Mouse (Mus musculus): ENCODE data around the gene Pten. TPM values are rescaled to one million over a fixed set of nuclear protein-coding genes. Genes with fewer than 3 reads are reported as not detected.

Pten gene
- 100 to 1,000 TPM; 111 to 117 TPM for total RNA-seq (2021)

DNA sequence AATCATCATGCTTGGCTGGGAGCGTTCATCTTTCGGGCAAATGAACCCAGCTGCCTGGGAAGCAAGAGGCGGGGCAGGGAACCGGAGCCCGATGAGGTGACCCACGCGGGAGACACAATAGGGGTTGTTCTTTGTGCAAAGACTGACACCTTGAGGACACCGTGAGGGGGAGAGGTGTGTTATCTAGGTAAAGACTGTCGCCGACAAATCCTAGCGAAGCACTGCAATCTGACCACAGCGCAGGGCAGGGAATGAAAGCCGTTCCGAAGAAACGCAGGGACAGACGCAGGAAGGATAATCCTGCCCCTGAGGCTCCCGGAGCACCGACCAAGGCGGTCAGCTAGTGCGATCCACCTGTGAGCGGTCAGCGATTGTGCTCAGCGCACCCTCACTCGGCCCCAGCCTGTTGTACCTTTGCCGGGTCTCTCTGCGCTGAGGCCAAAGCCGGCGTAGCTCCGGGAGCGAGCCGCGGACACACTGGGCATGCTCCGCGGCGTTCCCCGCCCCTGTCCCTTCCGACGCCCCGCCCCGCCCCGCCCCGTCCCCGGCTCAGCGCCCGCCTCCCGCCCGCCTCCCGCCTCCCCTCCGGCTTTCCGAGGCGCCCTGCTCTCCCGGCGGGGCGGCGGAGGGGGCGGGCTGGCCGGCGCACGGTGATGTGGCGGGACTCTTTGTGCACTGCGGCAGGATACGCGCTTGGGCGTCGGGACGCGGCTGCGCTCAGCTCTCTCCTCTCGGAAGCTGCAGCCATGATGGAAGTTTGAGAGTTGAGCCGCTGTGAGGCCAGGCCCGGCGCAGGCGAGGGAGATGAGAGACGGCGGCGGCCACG lies at the start of gene Pten:
Gene Pten (plus strand): TSS at position 598 of the 826 bp plus-strand sequence.
- DNase-seq (ENCODE audit: extremely low spot score in 1 of 2, low spot score in 1 of 2): peak; percentile 96 to 99

DNA sequence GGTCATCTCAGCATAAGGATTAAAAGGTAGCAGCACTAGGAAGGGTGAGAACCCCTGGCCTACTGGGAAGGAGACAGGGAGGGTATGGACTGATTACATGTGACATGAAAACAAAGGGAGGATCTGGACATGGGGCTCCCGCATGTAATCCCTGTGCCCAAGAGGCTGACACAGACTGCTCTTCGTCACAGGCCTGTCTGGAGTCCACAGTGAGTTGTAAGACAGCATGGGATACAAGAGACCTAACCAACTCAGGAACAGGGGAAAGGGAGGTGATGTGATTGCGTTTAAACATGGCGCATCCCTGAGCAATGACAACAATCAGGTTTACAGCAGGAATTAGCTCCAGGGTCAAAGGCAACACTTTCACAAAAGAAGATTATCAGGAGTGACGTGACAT lies 48.3 kb upstream of the Pten start:
- no peak for DNase-seq (ENCODE audit: extremely low spot score in 1 of 2, low spot score in 1 of 2)

DNA sequence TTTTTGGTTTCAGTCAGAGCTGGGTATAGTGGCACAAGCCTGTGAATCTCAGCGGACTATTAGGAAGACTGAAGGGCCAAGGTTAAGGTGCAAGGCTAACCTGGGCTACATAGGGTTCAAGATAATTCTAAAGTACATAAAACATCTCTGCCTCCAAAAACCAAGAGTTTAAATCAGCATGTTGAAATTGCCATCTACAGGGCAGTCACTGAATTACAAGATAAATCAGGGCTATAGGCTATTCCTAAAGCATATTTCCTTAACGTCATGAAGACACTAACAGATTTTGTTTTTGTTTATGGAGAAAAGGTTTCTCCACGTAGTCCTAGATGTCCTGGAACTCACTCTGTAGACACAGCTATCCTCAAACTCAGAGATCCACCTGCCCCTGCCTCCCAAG lies 47.0 kb upstream of the Pten start:
- no peak for DNase-seq (ENCODE audit: extremely low spot score in 1 of 2, low spot score in 1 of 2)

DNA sequence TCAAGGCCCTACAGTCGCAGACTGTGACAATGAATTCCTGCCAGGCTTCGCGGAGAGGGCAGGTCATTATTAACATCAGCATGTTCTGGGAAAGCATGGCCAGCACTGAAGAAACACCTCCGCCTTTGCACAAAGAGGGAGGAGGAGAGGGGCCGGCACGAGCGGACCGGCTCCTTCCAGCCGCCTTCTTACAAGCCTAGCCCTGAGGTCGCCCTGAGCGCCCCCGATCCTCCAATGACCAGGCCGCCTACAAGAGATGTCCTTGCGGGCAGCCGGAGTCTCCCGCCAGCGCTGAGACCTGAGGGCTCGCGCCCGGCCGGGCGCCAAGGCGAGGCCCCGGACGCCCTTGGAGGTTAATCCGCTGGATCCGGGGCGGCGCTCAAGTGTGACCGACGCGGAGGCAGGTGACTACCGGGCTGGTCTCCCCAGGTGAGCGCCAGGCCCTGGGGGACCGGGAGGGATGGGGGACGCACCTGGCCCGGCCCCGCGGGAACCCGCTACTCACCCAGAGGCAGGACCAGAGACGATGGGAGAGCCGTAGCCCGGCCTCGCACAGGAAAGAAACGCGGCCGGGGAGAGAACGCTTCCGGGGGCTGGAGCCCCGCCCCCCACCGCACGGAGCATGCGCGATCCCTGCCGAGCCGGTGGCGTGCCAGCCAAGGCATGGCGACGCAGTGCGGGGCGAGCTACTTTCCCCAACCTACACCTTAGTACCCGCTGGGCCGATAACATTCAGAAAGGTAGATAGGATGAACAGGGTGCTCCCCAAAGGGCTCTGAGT lies 45.3 kb upstream of the Pten start:
- DNase-seq (ENCODE audit: extremely low spot score in 1 of 2, low spot score in 1 of 2): peak; percentile 92 to 96

DNA sequence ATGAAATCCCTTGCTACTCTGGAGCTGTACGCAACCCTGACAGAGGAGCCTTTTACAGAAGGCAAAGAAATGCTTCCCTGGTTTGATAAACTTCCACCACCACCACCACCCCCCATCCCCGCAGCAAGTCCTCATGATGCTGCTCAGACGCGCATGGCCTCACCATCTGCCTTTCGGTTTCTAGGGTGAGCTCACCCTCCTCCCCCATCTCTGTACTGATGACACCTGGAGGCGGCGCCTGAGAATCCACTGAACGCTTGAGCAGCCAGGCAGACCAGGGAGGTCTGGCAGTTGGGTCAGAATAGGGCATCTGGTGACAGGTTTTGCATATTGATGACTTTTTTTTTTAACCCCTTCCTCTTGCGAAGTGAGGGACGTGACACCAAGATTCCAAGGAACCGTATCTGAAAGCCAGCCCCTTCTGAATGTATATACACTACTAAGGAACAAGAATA lies 44.7 kb upstream of the Pten start:
- DNase-seq (ENCODE audit: extremely low spot score in 1 of 2, low spot score in 1 of 2): peak in 1 of 2 experiments; percentile 52

DNA sequence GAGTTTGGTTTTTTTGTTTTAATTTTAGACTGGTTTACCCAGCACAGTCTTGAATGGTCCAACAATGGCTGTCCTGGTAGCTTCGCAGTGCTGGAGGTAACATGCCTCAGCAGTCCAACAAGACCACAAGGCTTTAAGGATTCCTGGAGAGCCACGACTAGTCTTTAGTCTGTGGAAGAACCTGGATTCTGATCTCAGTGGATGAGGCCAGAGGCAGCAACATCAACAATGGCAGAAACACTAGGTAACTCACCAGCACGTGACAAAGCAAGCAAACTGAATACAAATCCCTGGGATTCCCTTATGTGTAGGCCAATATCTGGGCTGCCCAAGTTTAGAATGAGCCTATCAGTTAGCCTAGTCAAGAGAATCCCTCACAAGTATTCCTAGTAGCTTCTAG lies 43.8 kb upstream of the Pten start:
- DNase-seq (ENCODE audit: extremely low spot score in 1 of 2, low spot score in 1 of 2): no peak

DNA sequence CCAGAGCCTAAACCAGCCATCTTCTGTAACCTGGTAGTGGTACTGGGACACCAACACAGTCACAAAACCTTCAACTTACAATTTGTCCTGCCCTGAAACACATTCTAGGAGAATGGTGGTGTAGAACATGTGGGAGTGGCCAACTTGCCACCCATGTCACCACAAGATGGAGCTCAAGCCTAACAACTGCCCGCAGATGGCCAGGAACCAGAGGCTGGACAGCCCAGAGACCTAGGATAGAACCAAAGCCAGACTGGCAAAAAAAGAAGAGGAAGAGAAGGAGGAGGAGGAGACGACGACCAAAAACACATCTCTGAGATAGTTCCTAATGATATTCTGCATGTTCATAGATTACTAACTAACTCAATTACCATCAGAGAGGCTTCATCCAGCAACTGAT lies 42.1 kb upstream of the Pten start:
- DNase-seq (ENCODE audit: extremely low spot score in 1 of 2, low spot score in 1 of 2): peak; percentile 34 to 66

DNA sequence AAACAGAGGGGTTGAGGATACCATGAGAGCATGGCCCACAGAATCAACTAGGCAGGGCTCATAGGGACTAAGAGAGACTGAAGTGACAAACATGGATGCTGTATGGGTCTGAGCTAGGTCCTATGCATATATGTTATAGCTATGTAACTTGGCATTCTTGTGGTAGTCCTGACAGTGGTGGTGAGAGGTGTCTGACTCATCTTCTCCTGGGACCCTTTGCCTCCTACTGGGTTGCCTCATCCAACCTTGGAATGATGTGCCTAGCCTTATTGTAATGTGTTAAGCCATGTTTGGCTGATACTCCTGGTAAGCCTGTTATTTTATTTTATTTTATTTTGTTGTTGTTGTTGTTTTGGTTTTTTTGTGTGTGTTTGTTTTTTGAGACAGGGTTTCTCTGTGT lies 41.6 kb upstream of the Pten start:
- DNase-seq (ENCODE audit: extremely low spot score in 1 of 2, low spot score in 1 of 2): no peak

DNA sequence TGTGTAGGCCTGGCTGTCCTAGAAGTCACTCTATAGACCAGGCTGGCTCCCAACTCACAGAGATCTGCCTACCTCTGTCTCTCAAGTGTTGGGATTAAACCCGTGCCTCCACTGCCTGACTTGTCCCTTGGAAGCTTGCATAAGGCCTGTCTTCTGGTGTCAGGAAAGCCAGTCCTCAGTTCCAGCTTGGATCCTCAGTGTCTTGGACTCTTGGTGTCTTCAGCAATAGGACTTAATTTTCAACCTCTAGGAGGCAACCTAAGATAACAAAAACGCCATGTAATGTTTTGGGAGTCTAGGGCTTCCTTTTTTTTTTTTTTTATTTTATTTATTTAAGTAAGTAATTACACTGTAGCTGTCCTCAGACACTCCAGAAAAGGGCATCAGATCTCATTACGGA lies 39.7 kb upstream of the Pten start:
- DNase-seq (ENCODE audit: extremely low spot score in 1 of 2, low spot score in 1 of 2): no peak

DNA sequence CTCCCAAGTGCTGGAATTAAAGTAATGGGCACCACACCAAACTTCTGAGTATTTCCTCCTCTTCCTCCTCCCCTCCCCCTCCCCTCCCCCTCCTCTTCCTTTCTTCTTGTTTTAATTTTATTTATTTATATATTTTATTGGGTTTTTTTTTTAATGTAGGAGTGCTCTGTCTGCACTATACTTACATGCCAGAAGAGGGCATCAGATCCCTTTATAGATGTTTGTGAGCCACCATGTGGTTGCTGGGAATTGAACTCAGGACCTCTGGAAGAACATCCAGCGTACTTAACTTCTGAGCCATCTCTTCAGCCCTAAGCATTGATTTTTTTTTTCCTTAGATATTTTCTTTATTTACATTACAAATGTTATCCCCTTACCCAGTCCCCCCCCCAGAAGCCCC lies 37.0 kb upstream of the Pten start:
- no peak for DNase-seq (ENCODE audit: extremely low spot score in 1 of 2, low spot score in 1 of 2)

DNA sequence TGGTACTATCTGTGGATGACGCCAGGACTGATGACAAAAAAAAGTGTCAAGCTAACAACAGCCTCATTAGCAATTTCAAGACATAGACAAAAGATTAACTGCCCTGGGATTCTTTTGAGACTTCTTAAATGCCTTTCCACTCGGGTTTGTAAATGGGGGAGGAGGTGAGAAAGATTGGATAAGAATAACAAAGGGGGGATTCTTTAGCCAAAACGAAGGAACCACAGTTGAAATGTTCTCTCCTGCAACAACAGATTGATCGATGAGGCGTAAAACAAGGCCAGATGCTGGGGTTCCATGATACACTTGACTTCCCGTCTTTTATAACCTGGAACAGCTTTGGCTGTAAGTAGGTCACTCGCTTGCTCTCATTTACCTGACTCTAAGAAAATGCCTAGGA lies 33.5 kb upstream of the Pten start:
- DNase-seq (ENCODE audit: extremely low spot score in 1 of 2, low spot score in 1 of 2): no peak

DNA sequence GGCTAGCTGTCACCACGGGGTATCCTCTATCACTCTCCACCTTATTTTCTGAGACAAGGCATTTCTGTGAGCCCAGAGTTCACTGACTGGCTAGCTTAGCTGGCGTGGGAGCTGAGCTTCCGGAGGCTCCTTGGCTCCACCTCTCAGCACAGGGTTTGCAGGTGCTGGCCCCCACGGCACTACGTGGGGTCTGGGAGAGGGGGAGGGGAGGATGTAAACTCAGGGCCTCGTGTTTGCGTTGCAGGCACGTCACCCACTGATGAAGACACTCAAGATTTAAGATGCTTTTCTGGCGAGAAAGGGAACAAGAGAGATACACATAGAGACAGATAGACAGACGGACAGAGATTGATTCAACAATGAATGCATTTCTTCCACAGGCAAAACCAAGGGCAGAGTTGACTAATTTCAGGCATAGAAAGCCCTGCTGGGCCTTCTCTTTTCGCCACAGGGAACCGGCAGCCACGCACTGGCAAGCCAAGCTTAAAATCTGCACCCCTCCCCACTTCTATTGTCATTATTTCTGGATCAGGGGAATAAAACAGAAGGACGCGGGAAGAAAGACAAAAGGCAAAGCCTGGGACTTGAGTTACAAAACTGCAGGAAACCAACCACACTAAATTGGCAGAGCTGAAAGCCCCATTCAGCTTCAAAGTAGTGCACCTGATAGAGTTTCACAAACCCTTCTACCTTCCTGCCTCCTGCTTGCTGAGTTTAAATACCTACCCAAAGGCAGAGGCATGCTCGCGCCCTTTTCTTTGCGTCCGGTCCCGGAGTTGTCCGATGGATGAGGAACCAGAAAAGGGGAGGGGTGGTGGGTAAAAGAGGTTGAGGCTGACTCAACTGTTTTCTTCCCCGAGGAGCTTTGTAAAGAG lies 30.6 kb upstream of the Pten start:
- no peak for DNase-seq (ENCODE audit: extremely low spot score in 1 of 2, low spot score in 1 of 2)

DNA sequence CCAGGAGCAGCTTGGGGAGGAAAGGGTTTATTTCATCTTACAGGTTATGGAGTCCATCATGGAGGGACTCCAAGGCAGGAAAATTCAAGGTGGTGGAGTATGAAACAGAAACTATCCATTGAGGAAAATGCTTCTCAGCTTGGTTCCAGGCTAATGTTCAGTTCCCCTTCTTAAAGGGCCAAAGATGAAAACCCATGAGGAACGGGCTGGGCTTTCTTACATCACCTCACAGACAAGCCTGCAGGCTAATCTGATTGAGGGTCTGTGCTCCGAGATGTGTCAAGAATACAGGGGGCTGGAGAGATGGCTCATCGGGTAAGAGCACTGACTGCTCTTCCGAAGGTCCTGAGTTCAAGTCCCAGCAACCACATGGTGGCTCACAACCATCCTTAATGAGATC lies 27.5 kb upstream of the Pten start:
- no peak for DNase-seq (ENCODE audit: extremely low spot score in 1 of 2, low spot score in 1 of 2)

DNA sequence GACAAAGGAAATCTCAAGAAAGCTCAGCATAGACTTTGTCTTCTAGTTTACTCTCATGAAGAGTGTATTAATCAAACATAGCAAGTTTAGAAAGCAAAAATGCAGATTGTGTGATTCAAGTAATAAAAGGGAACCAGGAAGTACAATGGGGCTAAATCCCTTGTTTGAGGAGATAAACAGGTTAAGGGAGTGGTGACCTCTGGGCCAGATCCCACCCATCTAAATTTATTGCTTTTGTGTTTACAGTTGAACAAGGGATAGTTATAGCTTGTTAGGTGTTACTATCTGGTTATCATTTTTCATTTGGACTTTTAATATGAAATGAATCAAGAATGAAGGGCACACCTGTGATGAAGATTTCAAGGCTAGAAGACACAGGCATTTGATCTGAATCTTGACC lies 24.4 kb upstream of the Pten start:
- DNase-seq (ENCODE audit: extremely low spot score in 1 of 2, low spot score in 1 of 2): no peak

DNA sequence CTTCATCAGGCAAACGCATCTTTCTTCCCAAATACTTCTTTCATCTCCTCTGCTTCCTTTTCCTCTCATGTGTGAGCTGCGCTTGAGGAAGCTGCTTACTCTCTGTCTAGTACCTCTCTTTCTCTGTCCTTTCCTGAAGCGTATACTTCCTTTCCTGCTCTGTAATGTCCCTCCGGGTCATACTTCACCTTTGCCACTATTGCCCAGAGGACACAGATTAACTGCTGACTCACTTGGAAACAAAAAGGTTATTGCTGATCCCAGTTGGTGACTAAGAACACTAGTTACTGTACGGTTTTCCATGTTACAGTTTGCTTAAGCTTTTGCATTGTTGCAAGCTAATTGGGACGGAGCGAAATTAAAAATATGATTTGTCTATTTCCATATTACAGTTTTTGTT lies 19.5 kb upstream of the Pten start:
- no peak for DNase-seq (ENCODE audit: extremely low spot score in 1 of 2, low spot score in 1 of 2)

DNA sequence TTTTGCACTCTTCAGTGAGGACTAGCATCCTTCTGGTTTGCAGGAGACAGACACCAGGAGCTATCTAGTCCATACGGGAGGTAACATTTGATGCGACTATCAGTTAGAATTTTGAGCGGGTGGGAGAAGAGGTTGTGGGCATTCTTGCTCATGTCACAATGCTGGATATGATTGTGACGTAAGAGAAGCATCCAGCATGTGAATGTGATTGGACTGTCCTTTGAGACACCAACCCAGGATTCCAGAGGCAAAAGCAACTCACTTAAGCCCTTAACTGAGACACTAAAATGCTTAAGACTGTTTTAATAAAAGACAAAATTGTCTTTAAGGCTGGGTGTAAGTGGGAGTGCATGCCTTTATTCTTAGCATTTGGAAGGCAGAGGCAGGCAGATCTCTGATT lies 17.6 kb upstream of the Pten start, which contains the start of gene Atad1:
Gene Atad1 (minus strand): TSS at position 101 of the 400 bp plus-strand sequence.
- DNase-seq (ENCODE audit: extremely low spot score in 1 of 2, low spot score in 1 of 2): no peak

DNA sequence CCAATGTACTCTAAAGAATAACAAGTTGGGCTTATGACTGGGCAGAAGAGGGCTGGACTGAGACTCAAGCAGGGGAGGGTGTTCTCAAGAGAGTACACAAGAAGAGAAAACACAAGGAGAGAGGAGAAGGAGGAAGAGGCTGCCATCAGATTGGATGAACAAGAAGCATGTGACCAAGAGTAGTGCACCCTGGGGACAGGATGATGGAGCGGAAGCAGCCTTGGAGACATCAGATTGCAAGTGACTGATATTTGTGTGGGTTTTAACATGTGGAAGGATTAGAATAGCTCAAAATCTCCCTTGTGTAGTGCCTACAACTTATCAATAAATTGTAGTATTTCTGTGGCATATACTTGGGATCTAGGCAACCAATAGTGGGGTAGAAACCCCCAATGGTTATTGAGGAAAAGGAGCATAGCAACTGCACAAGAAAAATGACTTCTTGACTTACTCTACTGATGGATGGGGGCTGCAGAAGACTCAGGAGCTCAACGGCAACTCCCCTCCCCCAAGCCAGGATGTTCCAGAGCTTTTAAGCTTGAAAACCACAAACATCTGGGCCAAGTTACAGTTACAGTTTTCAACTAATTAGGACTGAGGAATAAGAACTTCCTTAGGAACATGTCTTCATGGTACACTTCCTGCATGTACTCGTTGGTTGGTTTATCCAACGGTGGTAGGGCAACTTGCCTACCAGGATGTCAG lies 16.5 kb upstream of the Pten start:
- no peak for DNase-seq (ENCODE audit: extremely low spot score in 1 of 2, low spot score in 1 of 2)

DNA sequence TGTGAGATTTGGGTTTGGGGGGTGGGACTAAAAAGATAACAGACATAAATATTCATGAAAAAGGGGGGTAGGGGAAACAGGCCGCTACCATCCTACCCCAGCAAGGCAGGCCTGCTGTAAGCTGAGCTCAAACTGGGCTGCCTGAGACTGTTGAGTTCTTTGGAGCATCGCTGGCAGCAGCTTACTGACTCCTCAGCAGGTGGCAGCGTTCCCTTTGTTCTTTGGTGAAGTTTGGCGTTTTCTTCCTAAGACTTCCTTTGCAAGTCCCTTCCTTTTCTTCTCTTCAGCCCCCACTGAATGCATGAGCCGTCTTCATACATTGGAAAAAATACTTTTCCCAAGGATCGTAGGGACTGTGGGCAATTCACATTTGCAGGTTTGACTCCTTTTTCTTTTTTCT lies 7.9 kb upstream of the Pten start:
- peak in 1 of 2 experiments; percentile 38 for DNase-seq (ENCODE audit: extremely low spot score in 1 of 2, low spot score in 1 of 2)

DNA sequence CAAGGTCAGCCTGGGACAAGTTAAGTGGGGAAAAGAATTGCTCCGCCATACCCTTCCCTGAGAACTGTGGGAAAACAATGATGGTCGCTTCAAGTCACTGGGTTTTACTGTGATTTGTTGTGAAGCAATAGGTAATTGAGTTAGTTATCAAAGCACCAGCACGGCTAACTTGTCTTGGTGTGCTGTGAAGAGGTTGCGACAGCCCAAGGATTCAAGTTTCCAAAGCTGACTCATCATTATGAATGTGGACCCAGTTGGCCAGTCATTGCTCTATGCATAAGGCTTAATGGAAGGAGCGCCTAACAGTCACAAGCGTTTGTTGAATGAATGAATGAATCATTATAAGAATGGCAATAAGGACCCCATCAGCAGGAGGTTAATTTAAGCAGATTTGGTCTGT lies 4.9 kb upstream of the Pten start:
- DNase-seq (ENCODE audit: extremely low spot score in 1 of 2, low spot score in 1 of 2): no peak

DNA sequence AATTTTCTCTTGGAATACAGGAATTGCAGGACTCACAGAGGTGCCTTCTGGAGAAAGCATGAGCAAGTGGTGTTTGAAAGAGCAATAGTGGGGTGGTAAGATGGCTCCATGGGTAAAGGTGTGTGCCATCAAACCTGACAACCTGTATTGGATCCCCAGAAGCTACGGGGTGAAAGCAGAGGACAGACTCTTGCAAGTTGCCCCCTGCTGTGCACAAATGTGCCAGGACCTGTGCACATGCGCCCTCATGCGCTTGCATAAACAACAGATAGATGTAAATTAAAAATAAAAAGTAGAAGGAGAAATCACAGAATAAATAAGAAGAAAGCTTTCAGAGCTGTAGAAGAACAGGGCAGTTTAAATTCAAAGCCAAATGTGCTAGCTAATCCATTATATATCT lies 3.9 kb upstream of the Pten start:
- DNase-seq (ENCODE audit: extremely low spot score in 1 of 2, low spot score in 1 of 2): no peak
